Mouse (Mus musculus) v-Abl transformed pro-B cells (cell line): ENCODE data around the gene Ap1g1.
"Not testable (repeated sequence)": the region's sequence is repeated elsewhere in the genome, so short reads cannot be mapped to it uniquely, and the experiment has no call there.

Source experiments
- in situ Hi-C, 2 experiments: fragments of 400-800 bp; cut with MboI; formaldehyde crosslinking; loops; one replicate each; pipeline ENCODE4 v1.15.1; 2025; ENCODE audit not compliant: unreplicated experiment in 2 of 2

Ap1g1 gene

GRCm38 (mm10) chr8:109778280-109778977, at the start of gene Ap1g1:
Gene Ap1g1 (plus strand): TSS chr8:109778554.
- in situ Hi-C loops: no loop called here

GRCm38 (mm10) chr8:109731012-109731411, 47.3 kb upstream of the Ap1g1 start:
- in situ Hi-C loops: no loop called here

GRCm38 (mm10) chr8:109734018-109734417, 44.3 kb upstream of the Ap1g1 start:
- in situ Hi-C loops: no loop called here

GRCm38 (mm10) chr8:109736819-109737218, 41.5 kb upstream of the Ap1g1 start:
- in situ Hi-C loops: no loop called here

- in situ Hi-C loops: no loop called here
These were observed 40.9 kb upstream of the Ap1g1 start, which contains the start of gene Atxn1l for GRCm38 (mm10) chr8:109737237-109738048. Gene Atxn1l (minus strand): TSS chr8:109737739.

- in situ Hi-C loops: no loop called here
These were observed 40.3 kb upstream of the Ap1g1 start for GRCm38 (mm10) chr8:109738049-109738380.

GRCm38 (mm10) chr8:109747468-109748199, 30.7 kb upstream of the Ap1g1 start:
- in situ Hi-C loops: no loop called here

- in situ Hi-C loops: no loop called here
These were observed 28.1 kb upstream of the Ap1g1 start for GRCm38 (mm10) chr8:109750274-109750673.

GRCm38 (mm10) chr8:109750699-109751098, 27.7 kb upstream of the Ap1g1 start:
- in situ Hi-C loops: no loop called here

GRCm38 (mm10) chr8:109751731-109752485, 26.4 kb upstream of the Ap1g1 start:
- in situ Hi-C loops: no loop called here

- in situ Hi-C loops: no loop called here
These were observed 23.7 kb upstream of the Ap1g1 start for GRCm38 (mm10) chr8:109754696-109755095.

GRCm38 (mm10) chr8:109755554-109755953, 22.8 kb upstream of the Ap1g1 start:
- in situ Hi-C loops: not testable (repeated sequence)

- in situ Hi-C loops: no loop called here
These were observed 21.5 kb upstream of the Ap1g1 start for GRCm38 (mm10) chr8:109756849-109757248.

- in situ Hi-C loops: no loop called here
These were observed 18.9 kb upstream of the Ap1g1 start for GRCm38 (mm10) chr8:109759426-109759825.

- in situ Hi-C loops: no loop called here
These were observed 18.1 kb upstream of the Ap1g1 start for GRCm38 (mm10) chr8:109760221-109760620.

- in situ Hi-C loops: no loop called here
These were observed 14.3 kb upstream of the Ap1g1 start for GRCm38 (mm10) chr8:109764031-109764430.

- in situ Hi-C loops: no loop called here
These were observed 12.3 kb upstream of the Ap1g1 start for GRCm38 (mm10) chr8:109766081-109766480.

GRCm38 (mm10) chr8:109773154-109773553, 5.2 kb upstream of the Ap1g1 start:
- in situ Hi-C loops: no loop called here

- in situ Hi-C loops: no loop called here
These were observed 503 bp upstream of the Ap1g1 start for GRCm38 (mm10) chr8:109777851-109778250.

- in situ Hi-C loops: no loop called here
These were observed 653 bp downstream of the Ap1g1 start for GRCm38 (mm10) chr8:109778993-109779421.
